Mouse (Mus musculus) cerebellum, adult 11-12 months (tissue): Measurements from ENCODE around the gene Capn13.
"Not testable (repeated sequence)": the region's sequence is repeated elsewhere in the genome, so short reads cannot be mapped to it uniquely, and the experiment has no call there.

Experiments used
- DNase-seq: peaks from one replicate; pipeline ENCODE4 v3.0.0; 2022

Capn13 gene

DNA sequence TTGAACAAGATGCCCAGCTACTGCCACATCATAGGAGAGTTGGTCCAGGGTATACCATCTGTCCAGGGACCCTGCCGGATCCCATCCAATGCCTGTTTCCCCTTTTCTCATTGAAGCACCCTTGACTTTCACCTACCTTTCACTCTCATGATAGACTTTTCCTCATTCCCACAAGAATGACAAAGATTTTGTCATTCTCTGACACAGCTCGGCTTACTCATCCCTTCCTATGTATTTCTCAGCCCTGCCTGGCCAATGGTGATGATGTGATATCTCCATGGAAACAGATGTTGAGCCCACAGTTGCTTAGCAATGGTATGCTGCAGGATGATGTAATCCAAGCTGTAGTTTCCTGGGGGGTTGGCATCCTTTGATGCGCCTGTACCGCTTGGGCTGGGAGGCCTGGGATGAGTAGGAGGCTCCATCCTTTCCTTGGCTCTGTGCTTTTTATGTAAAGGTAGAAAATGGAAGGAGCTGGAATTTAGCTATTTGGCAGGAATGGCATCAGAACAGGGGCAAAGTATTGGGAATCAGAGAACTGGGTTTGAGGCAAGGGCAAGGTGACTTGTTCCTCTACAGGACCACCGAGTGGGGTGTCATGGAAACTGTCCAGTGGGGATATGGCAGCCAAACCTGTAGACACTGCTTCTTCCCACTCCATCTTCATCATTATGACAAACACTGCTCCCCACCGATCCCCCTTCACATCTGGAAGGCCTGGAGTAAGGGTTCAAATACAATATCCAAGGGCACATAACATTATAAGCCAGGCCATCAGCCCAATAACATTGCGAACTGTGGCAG lies 128.7 kb downstream of the Capn13 start:
- no peak for DNase-seq

DNA sequence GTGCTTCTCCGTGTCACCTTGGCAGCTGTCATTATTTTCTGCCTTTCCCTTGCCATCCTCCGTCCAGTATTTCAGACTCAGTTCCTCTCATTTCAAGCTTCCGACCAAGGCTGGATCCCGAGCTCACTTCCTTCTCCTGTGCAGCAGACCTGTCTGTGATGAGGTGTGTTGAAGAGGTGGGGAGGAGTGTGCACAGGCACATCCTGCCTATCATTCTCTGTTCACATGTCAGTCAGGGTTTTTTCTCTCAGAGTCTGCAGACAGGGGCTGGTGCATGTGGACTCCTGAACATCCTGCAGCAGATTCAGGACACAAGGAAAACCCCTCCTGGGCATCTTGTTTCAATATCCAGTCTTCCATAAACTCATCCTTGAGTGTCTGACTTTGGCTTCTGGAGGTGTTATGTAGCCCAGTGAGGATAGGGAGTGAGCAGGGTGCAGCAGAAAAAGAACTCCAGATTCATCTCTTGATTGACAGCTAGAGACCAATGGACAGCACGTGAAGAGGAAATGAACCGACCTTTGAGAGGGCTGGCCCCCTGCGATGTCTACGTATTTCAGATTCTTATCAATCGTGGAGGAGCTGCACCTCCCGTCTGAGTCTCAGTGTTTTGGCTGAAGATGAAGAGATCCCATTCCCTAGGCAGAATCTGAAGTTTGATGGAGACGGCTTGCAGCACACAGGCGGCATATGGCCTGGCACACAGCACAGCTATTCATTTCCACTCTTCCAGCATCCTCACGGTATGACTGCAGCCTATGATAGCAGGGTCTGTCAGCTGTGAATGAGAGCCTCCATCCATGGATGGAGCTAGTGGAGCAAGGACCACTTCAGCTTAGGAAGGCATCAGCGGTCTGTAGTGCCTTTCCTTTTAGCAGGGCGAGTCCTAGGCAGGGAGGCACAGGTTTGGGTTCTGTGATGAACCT lies 129.5 kb downstream of the Capn13 start:
- no peak for DNase-seq

DNA sequence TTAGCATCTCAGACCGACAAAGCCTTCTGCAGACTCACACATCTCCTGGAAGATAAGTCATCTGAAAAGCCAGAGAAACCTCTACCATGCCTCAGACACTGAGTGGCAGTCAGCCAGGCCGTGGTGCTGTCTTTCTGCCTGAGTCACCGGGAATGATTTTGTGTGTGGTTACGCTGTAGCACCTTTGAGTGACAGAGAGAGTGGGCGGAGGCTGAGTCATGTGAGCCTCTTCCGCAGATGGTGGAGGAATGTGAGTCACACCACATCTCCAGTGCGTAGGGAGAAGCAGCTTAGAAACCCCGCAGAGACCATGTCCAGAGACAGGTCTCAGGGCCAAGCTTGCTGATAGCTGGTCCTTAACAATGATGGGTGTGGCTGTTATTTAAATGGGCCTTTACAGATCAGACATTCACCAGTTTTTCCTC lies 137.6 kb downstream of the Capn13 start:
- no peak for DNase-seq

GRCm38 (mm10) chr17:73262558-73262957 lies 138.1 kb downstream of the Capn13 start:
- no peak for DNase-seq

DNA sequence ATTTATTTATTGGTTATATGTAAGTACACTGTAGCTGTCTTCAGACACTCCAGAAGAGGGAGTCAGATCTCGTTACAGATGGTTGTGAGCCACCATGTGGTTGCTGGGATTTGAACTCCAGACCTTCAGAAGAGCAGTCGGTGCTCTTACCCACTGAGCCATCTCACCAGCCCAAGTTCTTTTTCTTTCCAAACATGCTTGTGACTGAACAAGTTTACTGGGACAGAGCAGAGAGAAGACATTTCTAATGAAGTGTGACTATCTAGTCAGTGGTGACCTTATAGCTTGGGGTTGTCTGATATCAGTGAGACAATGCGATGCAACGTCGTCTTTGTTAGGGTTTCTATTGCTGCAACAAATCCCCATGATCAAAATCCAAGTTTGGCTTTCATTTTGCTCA lies 141.4 kb downstream of the Capn13 start:
- not testable (repeated sequence) for DNase-seq

GRCm38 (mm10) chr17:73258620-73259019 lies 142.0 kb downstream of the Capn13 start:
- no peak for DNase-seq
